Mouse (Mus musculus) ES-E14 (cell line): ENCODE measurements around the gene Gm10197. TPM values are rescaled to one million over a fixed set of nuclear protein-coding genes. Genes with fewer than 3 reads are reported as not detected.

ENCODE experiments used
- DNase-seq: peaks from one replicate; pipeline ENCODE4 v3.0.0-alpha.2; 2013; ENCODE audit warnings: low read depth, low spot score
- H3K27ac ChIP-seq: 2 replicates; pipeline ENCODE4 v1.5.1; 2012; ENCODE audit warnings: low read depth, mild to moderate bottlenecking, low read length, moderate library complexity, mixed read lengths; ENCODE audit not compliant: poor library complexity, insufficient read depth, severe bottlenecking
- H3K36me3 ChIP-seq: 2 replicates; pipeline ENCODE4 v1.6.1; 2012; ENCODE audit warnings: mild to moderate bottlenecking, low read length, moderate library complexity, mixed read lengths; ENCODE audit not compliant: control insufficient read depth, poor library complexity, insufficient read depth, severe bottlenecking
- H3K4me1 ChIP-seq, 2 experiments: fragments of 150-350 bp in 1 of 2; sonication (generic) in 1 of 2; 2 replicates each; pipeline ENCODE4 v1.6.1; 2012; ENCODE audit warnings: low read length in 2 of 2, mild to moderate bottlenecking in 1 of 2, mixed read lengths in 1 of 2; ENCODE audit not compliant: control insufficient read depth in 2 of 2, insufficient read depth in 2 of 2, poor library complexity in 1 of 2
- H3K4me3 ChIP-seq, 2 experiments: fragments of 150-350 bp in 1 of 2; sonication (generic) in 1 of 2; 2 replicates each; pipeline ENCODE4 v1.5.1; 2012; ENCODE audit warnings: low read length in 2 of 2, low read depth in 1 of 2, mild to moderate bottlenecking in 1 of 2, mixed read lengths in 1 of 2; ENCODE audit not compliant: insufficient read depth in 1 of 2, poor library complexity in 1 of 2, severe bottlenecking in 1 of 2
- H3K9ac ChIP-seq: 2 replicates; pipeline ENCODE4 v1.6.1; 2012; ENCODE audit warnings: low read depth, mild to moderate bottlenecking, low read length, mixed read lengths; ENCODE audit not compliant: poor library complexity, insufficient read depth, severe bottlenecking
- H3K9me3 ChIP-seq: fragments of 150-350 bp; sonication (generic); 2 replicates; pipeline ENCODE4 v1.6.1; 2012; ENCODE audit warnings: low read depth, mild to moderate bottlenecking, low read length; ENCODE audit not compliant: control insufficient read depth, insufficient read depth
- CHD2 ChIP-seq: IDR thresholded peaks from 2 replicates; pipeline ENCODE4 v1.6.1; 2014; ENCODE audit warnings: mild to moderate bottlenecking, low read depth, low read length, inconsistent platforms
- HCFC1 ChIP-seq: IDR thresholded peaks from 2 replicates; pipeline ENCODE4 v1.6.1; 2012; ENCODE audit warnings: low read length, inconsistent platforms, borderline replicate concordance; ENCODE audit not compliant: insufficient read depth
- MAFK ChIP-seq: IDR thresholded peaks from 2 replicates; pipeline ENCODE4 v1.6.1; 2014; ENCODE audit warnings: mild to moderate bottlenecking, low read depth, low read length, inconsistent platforms; ENCODE audit not compliant: insufficient read depth
- ZC3H11A ChIP-seq: IDR thresholded peaks from 2 replicates; pipeline ENCODE4 v1.6.1; 2012; ENCODE audit warnings: low read depth, mild to moderate bottlenecking, inconsistent platforms, low read length, borderline replicate concordance
- ZNF384 ChIP-seq: IDR thresholded peaks from 2 replicates; pipeline ENCODE4 v1.6.1; 2012; ENCODE audit warnings: low read depth, low read length, inconsistent platforms
- in situ Hi-C, 2 experiments: fragments of 600-800 bp; cut with MboI; formaldehyde crosslinking; loops; one replicate each; pipeline ENCODE4 v1.15.1; 2025; ENCODE audit warnings: low sequenced_read_pairs in 2 of 2, inconsistent platforms in 1 of 2; ENCODE audit not compliant: unreplicated experiment in 2 of 2
- total RNA-seq: library from RNA; depleted of rRNA; stranded (reverse); fragments of 300-350 nt; gene quantifications from 2 replicates; pipeline ENCODE4 v1.2.3, GENCODE M21; 2012

Gene Gm10197
- total RNA-seq, 1 experiment = not detected

GRCm38 (mm10) chr19:53359160-53360033, 12.2 kb downstream of the Gm10197 start:
- no peak for TF ChIP-seq ZNF384
- no peak for TF ChIP-seq ZC3H11A
- TF ChIP-seq CHD2 = no peak
- TF ChIP-seq HCFC1 = no peak
- no peak for TF ChIP-seq MAFK
- H3K36me3 ChIP-seq = no peaks in the 10 kb centered on the region
- H3K4me1 ChIP-seq = no peaks in the 10 kb centered on the region
- H3K9me3 ChIP-seq = no peaks in the 10 kb centered on the region
- H3K27ac ChIP-seq = no peak overlapping the region
- in situ Hi-C loops = loop anchor here in 1 of 2 experiments (10.0 kb wide), 1 partner anchor 115 kb away; no protein-coding TSS in a partner anchor
- no peak for DNase-seq
- no peak overlapping the region for H3K4me3 ChIP-seq
- H3K9ac ChIP-seq = no peak overlapping the region

- Histone ChIP-seq H3K4me1 (peaks cover 0 to 2% of the 10 kb centered on the region in 2 experiments; a peak in 1 of 4 replicates), H3K36me3 (peaks cover 8% of the 10 kb centered on the region; the same call in 1 of the 2 replicates), H3K9me3 (no peaks in the 10 kb centered on the region), H3K4me3 (no peak overlapping the region), H3K9ac (no peak overlapping the region), H3K27ac (no peak overlapping the region)
- TF ChIP-seq MAFK (no peak), HCFC1 (no peak), ZC3H11A (no peak), ZNF384 (no peak)
- DNase-seq = no peak
- in situ Hi-C loops = no loop called here
These were observed 16.5 kb downstream of the Gm10197 start for GRCm38 (mm10) chr19:53355065-53355464.

- Histone ChIP-seq H3K9ac (no peak overlapping the region), H3K4me3 (no peak overlapping the region), H3K36me3 (peaks cover 8% of the 10 kb centered on the region; the same call in 1 of the 2 replicates), H3K27ac (no peak overlapping the region), H3K9me3 (no peaks in the 10 kb centered on the region), H3K4me1 (peaks cover 0 to 2% of the 10 kb centered on the region in 2 experiments; a peak in 1 of 4 replicates)
- TF ChIP-seq ZNF384 (no peak), CHD2 (no peak), MAFK (no peak), ZC3H11A (no peak), HCFC1 (no peak)
- in situ Hi-C loops = no loop called here
- DNase-seq = no peak
These were observed 17.1 kb downstream of the Gm10197 start for GRCm38 (mm10) chr19:53354271-53355000.

DNA sequence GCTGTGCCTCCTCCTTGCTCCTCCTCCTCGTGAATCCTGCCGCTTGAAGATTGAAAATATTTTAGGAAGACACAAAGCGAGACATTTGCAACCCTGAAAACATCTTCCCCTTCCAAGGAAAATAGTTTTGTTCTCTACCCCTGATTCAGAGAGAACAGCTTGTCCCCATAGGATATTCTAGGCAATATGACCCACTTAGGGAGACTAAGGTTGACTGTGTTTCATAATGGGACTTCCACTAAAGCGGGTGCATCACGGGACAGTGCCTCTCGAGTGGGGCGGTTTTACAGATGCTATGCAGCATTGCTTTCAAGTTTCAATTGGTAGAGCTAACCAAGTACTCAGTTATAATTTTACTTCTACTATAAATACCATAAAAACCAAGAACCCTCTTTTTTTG, 17.7 kb downstream of the Gm10197 start:
- H3K4me3 ChIP-seq = no peak overlapping the region
- no peak overlapping the region for H3K27ac ChIP-seq
- peaks cover 0 to 2% of the 10 kb centered on the region in 2 experiments; a peak in 1 of 4 replicates for H3K4me1 ChIP-seq
- DNase-seq = no peak
- TF ChIP-seq HCFC1 = no peak
- no peak for TF ChIP-seq CHD2
- TF ChIP-seq ZC3H11A = no peak
- TF ChIP-seq ZNF384 = no peak
- no peak for TF ChIP-seq MAFK
- H3K9me3 ChIP-seq = no peaks in the 10 kb centered on the region
- in situ Hi-C loops = no loop called here
- H3K36me3 ChIP-seq = peaks cover 8% of the 10 kb centered on the region; the same call in 1 of the 2 replicates
- no peak overlapping the region for H3K9ac ChIP-seq
